Mouse (Mus musculus) adrenal gland, adult 18-20 months (tissue): ENCODE measurements around the gene 6820408C15Rik. TPM values are rescaled to one million over a fixed set of nuclear protein-coding genes. Genes with fewer than 3 reads are reported as not detected.

Source experiments
- DNase-seq, 2 experiments: peaks; one replicate each; pipeline ENCODE4 v3.0.0; 2021 to 2022; ENCODE audit warnings: low spot score in 2 of 2
- total RNA-seq, 2 experiments: library from RNA; stranded (reverse); gene quantifications; 1 replicate in 1 of 2; 2 replicates in 1 of 2; pipeline ENCODE4 v1.2.3; 2021

6820408C15Rik gene
- total RNA-seq, 2 experiments from 2014 or later: 0.36 to 0.74 TPM

- no peak for DNase-seq
These were observed 49.3 kb downstream of the 6820408C15Rik start, which contains the start of gene Defb23 for GRCm38 (mm10) chr2:152464570-152465150. Gene Defb23, minus strand, starts transcription at chr2:152464620.

- DNase-seq: peak; percentile 27 to 30
These were observed 55.6 kb downstream of the 6820408C15Rik start for GRCm38 (mm10) chr2:152470973-152471372.

DNA sequence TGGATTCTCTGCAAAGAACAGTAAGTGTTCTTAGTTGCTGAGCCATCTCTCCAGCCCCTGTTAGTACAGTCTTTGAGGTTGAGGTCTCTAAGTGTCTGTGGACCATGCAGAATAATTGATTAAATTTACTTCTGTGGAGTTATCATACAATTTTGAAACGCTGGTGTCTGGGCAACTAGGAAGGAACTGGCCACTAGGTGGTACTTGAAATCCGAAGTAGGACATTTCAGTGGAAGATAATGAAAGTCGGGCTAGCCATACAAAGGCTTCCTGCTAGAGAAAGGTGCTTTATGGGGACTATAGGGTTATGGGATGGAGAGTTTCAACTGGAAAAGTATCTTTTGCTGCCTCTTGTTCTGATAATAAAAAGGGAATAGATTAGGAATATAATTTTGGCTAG is 57.0 kb downstream of the 6820408C15Rik start:
- no peak for DNase-seq

- DNase-seq: no peak
These were observed 61.4 kb downstream of the 6820408C15Rik start, which contains the start of gene Defb20 for GRCm38 (mm10) chr2:152476763-152477162. Gene Defb20, plus strand, starts transcription at chr2:152477063.

DNA sequence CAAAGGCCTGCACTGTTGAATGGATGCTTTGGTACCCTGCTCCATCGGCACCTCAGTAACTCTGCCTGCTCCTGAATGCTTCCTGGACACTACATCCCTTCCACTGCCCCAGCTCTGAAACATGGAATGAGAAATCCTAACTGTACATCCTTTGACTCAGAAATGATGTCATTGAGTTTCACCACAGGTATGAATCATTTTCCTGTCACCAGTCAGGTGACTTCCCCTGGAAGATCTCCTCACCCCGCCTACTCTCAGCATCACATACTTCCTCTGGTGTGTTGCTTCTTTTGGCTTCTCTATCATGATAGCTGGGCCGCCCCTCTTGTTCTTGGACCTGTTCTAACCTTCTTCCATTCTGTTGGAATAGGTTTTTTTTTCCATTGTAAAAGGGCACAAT is 65.5 kb downstream of the 6820408C15Rik start:
- DNase-seq: no peak

DNA sequence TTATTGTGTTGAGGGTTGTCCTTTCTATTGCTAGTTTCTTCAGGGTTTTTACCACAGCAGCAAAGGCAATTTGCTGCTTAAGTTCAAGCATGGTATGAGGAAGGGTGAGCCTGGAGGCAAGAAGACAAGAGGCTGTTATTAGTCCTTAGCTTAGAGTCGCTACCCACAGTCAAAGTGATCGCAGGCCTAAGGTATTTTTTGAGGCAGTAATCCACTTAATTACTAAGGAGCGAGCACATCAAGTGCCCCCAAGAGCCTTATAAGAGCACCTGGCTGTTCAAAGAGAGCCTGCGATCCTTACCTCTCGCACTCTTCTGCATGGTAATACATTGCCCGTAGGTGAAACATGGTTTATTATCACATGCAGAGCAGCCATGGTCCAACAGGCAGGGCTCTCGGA is 66.3 kb downstream of the 6820408C15Rik start:
- DNase-seq: no peak

DNA sequence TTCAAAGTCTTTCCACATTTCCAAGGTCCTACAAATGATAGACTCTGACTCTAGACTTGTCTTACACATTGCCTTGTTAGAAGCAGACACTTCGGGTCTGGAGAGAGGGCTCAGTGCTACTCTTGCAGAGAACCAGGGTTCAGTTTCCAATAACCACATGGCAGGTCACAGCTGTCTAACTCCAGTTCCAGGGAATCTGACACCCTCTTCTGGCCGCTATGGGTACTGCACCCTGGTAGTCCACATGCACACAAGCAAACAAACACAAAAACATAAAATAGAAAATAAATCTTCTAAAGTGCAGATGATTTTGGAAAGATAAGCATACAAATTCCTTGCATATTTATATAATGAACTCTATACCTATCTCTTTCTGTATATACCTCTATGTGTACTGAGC is 71.6 kb downstream of the 6820408C15Rik start:
- no peak for DNase-seq

- no peak for DNase-seq
These were observed 74.7 kb downstream of the 6820408C15Rik start, which contains the start of gene Defb22 for GRCm38 (mm10) chr2:152490038-152490437. Gene Defb22, minus strand, starts transcription at chr2:152490138.

DNA sequence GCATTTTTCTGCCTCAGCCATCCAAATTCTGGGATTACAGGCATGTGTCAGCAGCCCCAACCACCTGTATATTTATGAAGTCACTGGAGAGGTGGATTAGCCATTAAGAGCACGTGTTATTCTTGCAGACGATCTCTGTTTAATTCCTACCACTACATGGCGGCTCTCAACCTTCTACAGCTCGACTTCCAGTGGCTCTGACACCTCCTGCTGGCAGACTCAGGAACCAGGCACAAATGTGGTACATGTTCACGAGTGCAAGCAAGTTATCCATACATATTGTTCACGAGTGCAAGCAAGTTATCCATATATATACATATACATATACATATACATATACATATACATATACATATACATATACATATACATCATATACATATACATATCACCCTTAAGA is 77.8 kb downstream of the 6820408C15Rik start:
- DNase-seq: no peak

Other genes starting within 250 kb of the 6820408C15Rik start
- gene Csnk2a1, start 188.7 kb upstream of the 6820408C15Rik start, total RNA-seq: 10 to 100 TPM; 88.2 to 98.6 TPM
- gene Tbc1d20, start 121.8 kb upstream of the 6820408C15Rik start, total RNA-seq: 100 to 1,000 TPM; 144 to 147 TPM
- gene Rbck1, start 82.9 kb upstream of the 6820408C15Rik start, total RNA-seq: 100 to 1,000 TPM in 1 of 2 experiments, 10 to 100 TPM in 1; 97.4 to 112 TPM
- gene Trib3, start 71.6 kb upstream of the 6820408C15Rik start, total RNA-seq: 10 to 100 TPM in 1 of 2 experiments, 1 to 10 TPM in 1; 4.9 to 12.4 TPM
- 1 to 10 TPM; 5.8 to 6.7 TPM for gene Nrsn2, start 38.9 kb upstream of the 6820408C15Rik start, total RNA-seq
- gene Sox12, start 17.5 kb upstream of the 6820408C15Rik start, total RNA-seq: 1 to 10 TPM; 3.5 to 7.3 TPM
- 1 to 10 TPM; 6.8 to 7.8 TPM for gene Zcchc3, start 560 bp upstream of the 6820408C15Rik start, total RNA-seq
- gene Defb23, start 49.0 kb downstream of the 6820408C15Rik start, total RNA-seq: not detected
- gene Defb20, start 61.5 kb downstream of the 6820408C15Rik start, total RNA-seq: not detected
- not detected for gene Defb22, start 74.6 kb downstream of the 6820408C15Rik start, total RNA-seq
- gene Defb26, start 96.1 kb downstream of the 6820408C15Rik start, total RNA-seq: not detected
- not detected for gene Defb28, start 102.7 kb downstream of the 6820408C15Rik start, total RNA-seq
- not detected for gene Defb29, start 124.5 kb downstream of the 6820408C15Rik start, total RNA-seq
- not detected for gene Gm17416, start 153.8 kb downstream of the 6820408C15Rik start, total RNA-seq
- not detected for gene Defb21, start 157.2 kb downstream of the 6820408C15Rik start, total RNA-seq
- gene Defb19, start 164.7 kb downstream of the 6820408C15Rik start, total RNA-seq: under 1 TPM in 1 of 2 experiments, not detected in 1; 0.93 TPM
- gene Defb45, start 183.8 kb downstream of the 6820408C15Rik start, total RNA-seq: not detected
- not detected for gene Defb36, start 188.7 kb downstream of the 6820408C15Rik start, total RNA-seq
- 1 to 10 TPM; 1.5 to 2.4 TPM for gene Defb25, start 207.5 kb downstream of the 6820408C15Rik start, total RNA-seq
- 10 to 100 TPM in 1 of 2 experiments, 1 to 10 TPM in 1; 8.9 to 13.5 TPM for gene Rem1, start 211.4 kb downstream of the 6820408C15Rik start, total RNA-seq